Mouse (Mus musculus) gastrocnemius, adult 2 months (tissue): Measurements from ENCODE around the gene Fam53b. TPM values are rescaled to one million over a fixed set of nuclear protein-coding genes. Genes with fewer than 3 reads are reported as not detected.

Experiments
- DNase-seq: peaks from one replicate; pipeline ENCODE4 v3.0.0; 2022
- H3K27ac ChIP-seq: fragments of 200-600 bp; 2 replicates; pipeline ENCODE4 v1.8.1; 2022; ENCODE audit warnings: mild to moderate bottlenecking
- H3K4me3 ChIP-seq: fragments of 200-600 bp; 2 replicates; pipeline ENCODE4 v1.8.1; 2022; ENCODE audit warnings: mild to moderate bottlenecking, moderate library complexity
- CTCF ChIP-seq: fragments of 200-600 bp; IDR thresholded peaks from 2 replicates; pipeline ENCODE4 v1.8.1; 2022; ENCODE audit warnings: antibody characterized with exemption, mild to moderate bottlenecking, moderate library complexity
- intact Hi-C: fragments of 180-260 bp; cut with DNase I; formaldehyde crosslinking; loops from one replicate; pipeline ENCODE4 v1.15.1; 2025
- total RNA-seq, 2 experiments: library from RNA; stranded (reverse); gene quantifications; 2 replicates each; pipeline ENCODE4 v1.2.3; 2021

Fam53b gene
- total RNA-seq, 2 experiments from 2014 or later, result 15.3 to 27.4 TPM

DNA sequence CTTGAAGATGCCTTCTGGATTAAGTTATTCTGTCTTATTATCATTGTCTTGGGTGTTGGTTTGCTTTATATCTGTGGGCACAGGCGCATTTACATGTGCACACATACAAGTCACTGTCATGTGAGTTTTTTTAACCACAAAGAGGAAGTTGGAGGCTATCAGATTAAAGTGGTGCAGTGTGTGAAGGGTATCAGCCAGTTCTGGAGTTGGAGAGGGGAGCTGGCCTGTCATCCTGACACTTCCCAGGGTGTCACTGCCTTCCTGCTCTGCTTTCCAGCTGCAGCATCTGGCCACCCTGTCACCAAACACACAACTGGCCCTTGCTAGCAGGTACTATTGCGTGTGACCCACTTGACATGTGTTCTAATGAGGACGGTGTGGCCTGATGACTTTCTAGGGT is 127.2 kb downstream of the Fam53b start:
- intact Hi-C loops, result no loop called here
- DNase-seq, result no peak

GRCm38 (mm10) chr7:132683923-132684322 is 129.8 kb downstream of the Fam53b start:
- H3K27ac ChIP-seq, result no peak overlapping the region

More for the DNA sequence above, 127.2 kb downstream of the Fam53b start:
- Histone ChIP-seq H3K27ac (no peak overlapping the region), H3K4me3 (no peak overlapping the region)
- no peak for TF ChIP-seq CTCF

DNA sequence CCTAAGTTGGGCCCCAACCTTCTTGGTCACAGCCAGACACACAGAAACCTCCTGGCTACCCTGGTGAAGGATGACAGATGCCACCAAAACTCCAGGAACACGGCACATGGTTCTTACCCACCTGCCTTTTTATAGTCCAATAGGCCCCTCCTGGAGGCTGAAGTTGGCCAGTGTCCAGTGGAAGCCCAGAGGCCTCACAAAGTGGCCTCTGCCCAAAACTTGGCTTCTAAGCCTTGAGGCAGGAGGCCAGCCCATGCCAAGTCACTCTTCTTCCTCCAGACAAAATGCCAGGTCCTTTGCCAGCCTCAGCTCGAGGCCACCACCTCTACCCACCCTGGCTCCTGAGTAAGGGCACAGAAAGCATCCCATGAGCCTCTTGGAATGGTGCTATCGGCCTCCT is 130.8 kb downstream of the Fam53b start:
- no peak overlapping the region for H3K4me3 ChIP-seq
- no peak overlapping the region for H3K27ac ChIP-seq
- DNase-seq, result no peak
- intact Hi-C loops, result loop anchor here (5.0 kb wide), 1 partner anchor 34 kb away; no protein-coding TSS in a partner anchor
- no peak for TF ChIP-seq CTCF

More at GRCm38 (mm10) chr7:132683923-132684322, 129.8 kb downstream of the Fam53b start:
- no peak for DNase-seq
- intact Hi-C loops, result loop anchor here (5.0 kb wide), 1 partner anchor 33 kb away; no protein-coding TSS in a partner anchor
- no peak overlapping the region for H3K4me3 ChIP-seq
- no peak for TF ChIP-seq CTCF

- no peak for TF ChIP-seq CTCF
- Histone ChIP-seq H3K27ac (no peak overlapping the region), H3K4me3 (no peak overlapping the region)
- no peak for DNase-seq
- intact Hi-C loops, result loop anchor here (5.0 kb wide), 1 partner anchor 35 kb away; no protein-coding TSS in a partner anchor
Observed at GRCm38 (mm10) chr7:132682336-132682735, 131.3 kb downstream of the Fam53b start.

- Histone ChIP-seq H3K4me3 (no peak overlapping the region), H3K27ac (no peak overlapping the region)
- intact Hi-C loops, result loop anchor here (5.0 kb wide), 1 partner anchor 35 kb away; no protein-coding TSS in a partner anchor
- TF ChIP-seq CTCF, result no peak
- DNase-seq, result no peak
Observed at GRCm38 (mm10) chr7:132681831-132682230, 131.9 kb downstream of the Fam53b start.

DNA sequence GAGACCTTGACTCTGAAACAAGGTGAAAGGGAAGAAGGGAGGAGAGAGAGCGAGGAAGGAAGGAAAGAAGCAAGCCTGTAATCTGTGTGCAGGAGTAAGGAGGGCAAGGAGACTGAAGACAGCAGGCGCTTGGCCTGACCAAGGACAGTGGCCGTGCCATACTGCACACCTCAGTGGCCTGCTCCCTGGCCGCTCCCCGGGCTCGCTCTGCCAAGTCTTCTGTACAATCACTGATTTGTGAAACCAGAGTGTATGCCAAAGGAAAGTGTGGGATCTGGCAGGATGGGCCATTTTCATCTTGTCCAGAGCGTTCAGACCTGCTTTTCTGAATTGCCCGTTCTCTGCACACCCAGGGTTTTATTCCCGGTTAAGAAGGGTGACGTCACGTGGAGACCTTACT is 132.4 kb downstream of the Fam53b start:
- H3K4me3 ChIP-seq, result no peak overlapping the region
- DNase-seq, result no peak
- intact Hi-C loops, result loop anchor here (5.0 kb wide), 1 partner anchor 36 kb away; no protein-coding TSS in a partner anchor
- no peak overlapping the region for H3K27ac ChIP-seq
- no peak for TF ChIP-seq CTCF

GRCm38 (mm10) chr7:132679549-132679948 is 134.1 kb downstream of the Fam53b start:
- intact Hi-C loops, result no loop called here
- Histone ChIP-seq H3K4me3 (no peak overlapping the region), H3K27ac (no peak overlapping the region)
- TF ChIP-seq CTCF, result no peak
- no peak for DNase-seq

DNA sequence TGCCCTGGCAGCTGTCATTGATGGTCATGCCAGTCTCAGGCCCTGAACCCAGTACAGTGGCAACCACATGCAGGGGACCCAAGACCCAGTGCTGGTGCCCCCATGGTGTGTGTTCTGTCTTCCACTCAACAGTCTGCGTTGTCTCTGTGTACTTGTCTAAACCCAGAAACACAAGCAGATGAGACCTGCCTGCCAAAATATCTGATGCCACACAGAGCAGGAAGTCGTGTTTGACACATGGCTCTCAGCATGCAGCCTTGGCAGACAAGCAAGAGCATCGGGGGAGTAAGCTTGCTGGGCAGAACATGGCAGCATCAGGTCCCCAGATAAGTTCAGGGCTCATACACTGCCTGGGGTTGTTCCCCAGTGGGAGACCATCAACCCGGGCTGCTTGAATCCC is 134.6 kb downstream of the Fam53b start:
- TF ChIP-seq CTCF, result no peak
- Histone ChIP-seq H3K4me3 (no peak overlapping the region), H3K27ac (no peak overlapping the region)
- intact Hi-C loops, result no loop called here
- no peak for DNase-seq

DNA sequence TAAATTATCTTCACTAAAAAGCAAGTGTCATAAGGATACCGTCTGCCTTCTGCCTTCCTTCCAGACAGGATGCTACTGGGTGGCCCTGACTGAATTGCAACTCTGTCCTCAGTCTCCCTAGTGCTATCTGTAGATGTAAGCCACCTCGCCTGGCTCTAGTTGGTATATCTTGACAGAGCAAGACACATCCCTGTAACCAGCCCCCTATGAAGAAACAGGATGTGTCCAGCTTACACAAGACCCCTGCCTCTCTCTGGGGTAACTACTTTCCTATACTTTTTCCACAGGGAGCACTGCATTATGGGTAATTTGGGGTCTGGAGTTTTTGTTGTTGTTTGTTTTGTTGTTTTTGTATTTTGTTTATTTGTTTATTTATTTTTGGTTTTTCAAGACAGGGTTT is 137.8 kb downstream of the Fam53b start:
- no peak for DNase-seq
- Histone ChIP-seq H3K27ac (no peak overlapping the region), H3K4me3 (no peak overlapping the region)
- intact Hi-C loops, result loop anchor here (2.0 kb wide), 1 partner anchor 135 kb away; no protein-coding TSS in a partner anchor
- TF ChIP-seq CTCF, result no peak

- peak overlapping the region; percentile 86 for H3K27ac ChIP-seq
- intact Hi-C loops, result loop anchor here (2.0 to 5.0 kb wide), 2 partner anchors 137 to 318 kb away; no protein-coding TSS in a partner anchor
- peak; percentile 78 for TF ChIP-seq CTCF
- peak; percentile 91 for DNase-seq
- no peak overlapping the region for H3K4me3 ChIP-seq
Observed at GRCm38 (mm10) chr7:132673931-132674755, 139.5 kb downstream of the Fam53b start.

GRCm38 (mm10) chr7:132672481-132672959 is 141.2 kb downstream of the Fam53b start:
- peak; percentile 22; the same call in 1 of the 2 replicates for TF ChIP-seq CTCF
- Histone ChIP-seq H3K4me3 (no peak overlapping the region), H3K27ac (peak overlapping the region; percentile 86)
- peak; percentile 85 for DNase-seq
- intact Hi-C loops, result loop anchor here (1.0 to 5.0 kb wide), 2 partner anchors 16 to 320 kb away; no protein-coding TSS in a partner anchor

- Histone ChIP-seq H3K27ac (peak overlapping the region; percentile 86), H3K4me3 (no peak overlapping the region)
- intact Hi-C loops, result loop anchor here (5.0 kb wide), 1 partner anchor 321 kb away; no protein-coding TSS in a partner anchor
- TF ChIP-seq CTCF, result no peak
- DNase-seq, result peak; percentile 87
Observed at GRCm38 (mm10) chr7:132670863-132671165, 142.9 kb downstream of the Fam53b start.

GRCm38 (mm10) chr7:132669999-132670862 is 143.5 kb downstream of the Fam53b start:
- no peak for TF ChIP-seq CTCF
- intact Hi-C loops, result loop anchor here (5.0 kb wide), 1 partner anchor 322 kb away; no protein-coding TSS in a partner anchor
- peak overlapping the region; percentile 86 for H3K27ac ChIP-seq
- DNase-seq, result peak; percentile 51
- H3K4me3 ChIP-seq, result no peak overlapping the region
